Mouse (Mus musculus): ENCODE measurements around the gene Rtn3.

The Rtn3 gene

GRCm38 (mm10) chr19:7382903-7383865, 99.9 kb downstream of the Rtn3 start, which contains the start of gene Spindoc:
Spindoc (minus strand) TSS chr19:7382994.
- in situ Hi-C loops (cut with MboI; ENCODE audit: low sequenced_read_pairs), result no loop called here

DNA sequence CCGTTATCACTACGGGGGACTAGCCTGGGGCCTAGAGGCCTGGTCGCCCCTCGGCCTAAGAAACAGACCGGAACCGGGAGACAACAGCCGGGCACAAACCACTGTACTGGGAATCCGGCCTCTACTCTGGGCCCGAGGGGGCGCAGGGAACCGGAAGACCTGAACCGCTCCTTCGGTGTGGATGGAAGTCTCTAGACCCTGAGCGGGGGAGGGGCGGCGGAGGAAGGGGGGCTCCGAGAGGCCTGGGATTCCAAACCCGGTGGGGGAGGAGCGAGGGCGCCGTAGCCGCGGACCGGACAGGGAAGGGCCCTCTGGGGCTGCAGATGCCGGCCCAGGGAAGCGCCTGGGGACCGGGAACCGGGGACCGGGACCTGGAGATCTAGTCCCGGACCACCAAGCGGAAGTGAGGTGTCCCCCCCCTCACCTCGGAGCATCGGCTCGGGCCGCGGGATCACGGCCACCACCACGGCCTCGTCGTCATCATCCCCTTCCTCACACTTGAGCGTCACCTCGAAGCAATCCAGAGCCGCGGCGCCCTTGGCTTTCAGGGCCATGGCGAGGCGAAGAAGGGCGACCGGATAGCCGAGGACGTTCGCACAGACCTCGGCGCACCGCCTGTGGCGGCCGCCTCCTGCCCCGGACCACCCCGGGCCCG, 100.7 kb downstream of the Rtn3 start:
- in situ Hi-C loops (cut with MboI; ENCODE audit: low sequenced_read_pairs), result no loop called here

- in situ Hi-C loops (cut with MboI; ENCODE audit: low sequenced_read_pairs), result no loop called here
Observed at GRCm38 (mm10) chr19:7381906-7382247, 101.2 kb downstream of the Rtn3 start.

GRCm38 (mm10) chr19:7377639-7378038, 105.4 kb downstream of the Rtn3 start:
- in situ Hi-C loops (cut with MboI; ENCODE audit: low sequenced_read_pairs), result no loop called here

Data from CH12F3 (cell line).